In the genomic region with DNA sequence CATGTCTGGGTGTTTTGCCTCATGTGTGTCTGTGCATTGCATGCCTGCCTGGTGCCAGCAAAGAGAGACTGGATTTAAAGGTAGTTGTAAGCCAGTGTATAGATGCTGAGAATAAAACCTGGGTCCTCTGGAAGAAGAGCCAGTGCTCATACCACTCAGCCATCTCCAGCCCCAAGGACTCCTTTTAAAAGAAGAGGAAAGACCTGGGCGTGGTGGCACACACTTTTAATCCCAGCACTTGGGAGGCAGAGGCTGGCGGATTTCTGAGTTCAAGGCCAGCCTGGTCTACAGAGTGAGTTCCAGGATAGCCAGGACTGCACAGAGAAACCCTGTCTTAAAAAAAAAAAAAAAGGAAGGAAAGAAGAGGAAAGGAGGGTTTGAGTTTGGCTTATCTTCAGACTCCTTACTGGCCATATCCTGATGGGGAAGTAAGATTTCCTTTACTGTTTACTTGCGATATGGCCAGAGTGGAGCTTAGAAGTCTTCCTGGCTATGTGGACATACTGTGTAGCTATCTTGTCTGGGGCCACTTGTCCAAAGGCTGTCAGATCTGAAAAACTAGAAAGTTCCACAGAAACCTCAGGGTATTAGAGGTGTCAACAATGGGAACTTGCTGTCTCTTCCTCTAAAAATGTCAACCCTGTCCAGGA, we compare ENCODE assay signal across 13 mouse cellular contexts.
"Had no signal": no experiment of that assay in that cellular context is flagged by ENCODE, and none has a peak within 500 bp of the region (broad histone marks: within the 10 kb centered on the region; RNA-seq: fewer than 3 reads in every experiment).

No protein-coding gene starts in this region.

- H3K4me3 ChIP-seq: midbrain, embryonic 13.5 days had no signal

- H3K9ac ChIP-seq: midbrain, embryonic 13.5 days had no signal

- ATAC-seq: lung, postnatal 0 days; midbrain, embryonic 13.5 days had no signal

- H3K4me2 ChIP-seq: midbrain, embryonic 13.5 days had no signal

- DNase-seq: kidney, adult 11 months; kidney, adult 9 months; kidney, postnatal 36 days; layer of hippocampus, adult 9-11 months; layer of hippocampus, postnatal 36 days; left cerebral cortex, postnatal 4 days; lung, adult 2 months; lung, postnatal 4 days; right cerebral cortex, postnatal 14 days; thymus, postnatal 36 days had no signal

- H3K9me3 ChIP-seq: midbrain, embryonic 13.5 days had no signal

- H3K27ac ChIP-seq: kidney, postnatal 0 days; midbrain, embryonic 13.5 days had no signal
